Mouse (Mus musculus) MEL (cell line): Measurements from ENCODE around the gene Ldlrap1.

Experiments
- CHD2 ChIP-seq: IDR thresholded peaks from 2 replicates; pipeline ENCODE4 v1.6.1; 2011; ENCODE audit warnings: low read length, improper control_type of control experiment
- CTCF ChIP-seq, 3 experiments: IDR thresholded peaks in 2 of 3; conservative IDR thresholded peaks in 1 of 3; 2 replicates each; pipeline ENCODE4 v1.5.1; 2011 to 2012; ENCODE audit warnings: low read length in 3 of 3, low read depth in 2 of 3, mild to moderate bottlenecking in 2 of 3, improper control_type of control experiment in 1 of 3, inconsistent platforms in 1 of 3, mixed read lengths in 1 of 3, moderate library complexity in 1 of 3; ENCODE audit not compliant: control insufficient read depth in 1 of 3, insufficient read depth in 1 of 3, poor library complexity in 1 of 3, severe bottlenecking in 1 of 3
- ETS1 ChIP-seq: IDR thresholded peaks from 2 replicates; pipeline ENCODE4 v1.6.1; 2012; ENCODE audit warnings: low read depth, mild to moderate bottlenecking, inconsistent platforms, low read length, improper control_type of control experiment, moderate library complexity
- MAX ChIP-seq: IDR thresholded peaks from 2 replicates; pipeline ENCODE4 v1.6.1; 2011; ENCODE audit warnings: low read length, improper control_type of control experiment
- POLR2A ChIP-seq, 2 experiments: IDR thresholded peaks; 2 replicates each; pipeline ENCODE4 v1.6.1; 2011 to 2012; ENCODE audit warnings: low read length in 2 of 2, mild to moderate bottlenecking in 2 of 2, control low read depth in 1 of 2, improper control_type of control experiment in 1 of 2, low read depth in 1 of 2, moderate library complexity in 1 of 2; ENCODE audit not compliant: control insufficient read depth in 1 of 2, insufficient read depth in 1 of 2, poor library complexity in 1 of 2
- SIN3A ChIP-seq: IDR thresholded peaks from 2 replicates; pipeline ENCODE4 v1.6.1; 2012; ENCODE audit warnings: low read length, improper control_type of control experiment, inconsistent platforms
- UBTF ChIP-seq: IDR thresholded peaks from 2 replicates; pipeline ENCODE4 v1.6.1; 2012; ENCODE audit warnings: low read depth, mild to moderate bottlenecking, inconsistent platforms, low read length, improper control_type of control experiment, moderate library complexity, borderline replicate concordance; ENCODE audit not compliant: insufficient read depth

- TF ChIP-seq CTCF (IDR thresholded peaks at IDR 0.05 in 2 of 3, conservative IDR thresholded peaks at IDR 0.05 in 1 of 3; ENCODE audit: control insufficient read depth in 1 of 3, insufficient read depth in 1 of 3, low read depth in 2 of 3, low read length in 3 of 3, poor library complexity in 1 of 3, severe bottlenecking in 1 of 3), result no peak
- no peak for TF ChIP-seq POLR2A (IDR thresholded peaks at IDR 0.05; ENCODE audit: control insufficient read depth in 1 of 2, insufficient read depth in 1 of 2, low read depth in 1 of 2, low read length in 2 of 2, poor library complexity in 1 of 2)
- no peak for TF ChIP-seq SIN3A
- no peak for TF ChIP-seq MAX
- no peak for TF ChIP-seq CHD2
- no peak for TF ChIP-seq ETS1
- TF ChIP-seq UBTF, result no peak
These were observed 7.6 kb upstream of the Ldlrap1 start for GRCm38 (mm10) chr4:134775234-134775944.
